Mouse (Mus musculus) kidney, adult 2 months (tissue): ENCODE measurements around the gene Tmf1.

Experiments used
- CTCF ChIP-seq: fragments of 200-500 bp; conservative IDR thresholded peaks from 2 replicates; pipeline ENCODE4 v1.5.1; 2011; ENCODE audit warnings: low read depth, mild to moderate bottlenecking, control low read depth, low read length, moderate library complexity, mixed read lengths; ENCODE audit not compliant: insufficient read depth, insufficient read length
- POLR2A ChIP-seq: fragments of 200-500 bp; IDR thresholded peaks from one replicate; pipeline ENCODE4 v1.6.1; 2011; ENCODE audit warnings: low read depth, low read length, control low read depth

DNA sequence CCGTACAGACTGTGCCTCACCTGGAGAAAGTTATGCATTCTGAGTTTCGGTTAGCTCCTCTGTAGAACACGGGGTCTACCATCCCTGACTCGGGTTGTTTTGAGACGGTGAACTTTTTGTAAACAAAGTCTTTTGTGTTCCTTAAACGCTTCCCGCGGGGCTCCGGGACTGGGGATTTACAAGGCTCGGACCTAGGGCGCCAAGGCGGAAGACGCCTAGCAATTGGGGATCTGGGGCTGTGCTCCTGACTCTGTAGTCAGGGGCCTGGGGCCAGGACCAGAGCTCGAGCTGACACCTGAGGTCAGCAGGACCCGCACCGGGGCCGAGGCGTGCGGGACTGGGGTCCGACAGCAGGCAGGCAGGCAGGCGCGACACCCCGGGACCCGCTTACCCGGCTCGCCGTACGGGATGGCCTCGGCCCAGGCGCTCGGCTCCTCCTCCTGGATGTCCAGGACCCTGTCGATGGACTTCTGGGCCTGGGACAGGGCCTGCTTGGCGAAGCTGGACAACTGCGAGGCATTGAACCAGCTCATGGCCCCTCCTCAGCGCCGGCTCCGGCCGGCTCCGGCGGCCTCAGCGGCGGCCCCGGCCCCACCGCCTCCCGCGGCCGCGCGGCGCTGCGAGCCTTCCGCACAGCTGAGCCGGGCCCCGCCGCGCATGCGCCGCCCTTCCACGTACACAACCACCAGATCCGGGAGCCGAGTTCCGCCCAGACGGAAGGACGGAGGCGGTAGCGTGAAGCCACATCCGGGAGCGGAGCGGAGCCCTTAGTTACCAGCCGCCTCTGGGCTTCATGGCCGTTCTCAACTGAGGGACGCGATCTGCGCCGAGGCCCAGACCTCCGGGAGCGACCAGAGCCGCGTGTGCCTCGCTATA, at the start of gene Tmf1:
- TF ChIP-seq POLR2A (peak; percentile 90), CTCF (no peak)
